ENCODE assay signal across 14 mouse cellular contexts in genomic region chr8:64804971-64805370, GRCm38 (mm10).
"Had no signal": no experiment of that assay in that cellular context is flagged by ENCODE, and none has a peak within 500 bp of the region (broad histone marks: within the 10 kb centered on the region; RNA-seq: fewer than 3 reads in every experiment).

No protein-coding gene starts in this region.

- H3K9ac ChIP-seq: liver, embryonic 13.5 days; liver, postnatal 0 days; neural tube, embryonic 12.5 days had no signal

- ATAC-seq: liver, postnatal 0 days had no signal

- H3K4me1 ChIP-seq: limb, embryonic 10.5 days; liver, embryonic 13.5 days; midbrain, embryonic 10.5 days; neural tube, embryonic 12.5 days had no signal

- H3K27me3 ChIP-seq: liver, embryonic 13.5 days; neural tube, embryonic 12.5 days had no signal

- H3K36me3 ChIP-seq: limb, embryonic 10.5 days; liver, embryonic 13.5 days; neural tube, embryonic 12.5 days had no signal

- H3K4me2 ChIP-seq: liver, embryonic 13.5 days; neural tube, embryonic 12.5 days had no signal

- H3K27ac ChIP-seq: limb, embryonic 10.5 days; liver, embryonic 13.5 days; midbrain, embryonic 10.5 days; neural tube, embryonic 12.5 days had no signal

- H3K9me3 ChIP-seq: limb, embryonic 10.5 days; liver, embryonic 13.5 days; midbrain, embryonic 10.5 days; neural tube, embryonic 12.5 days had no signal

- DNase-seq: kidney, adult 18-20 months; kidney, postnatal 14 days; liver, embryonic 13.5 days; liver, postnatal 0 days; lung, postnatal 36 days; midbrain, embryonic 14.5 days; retina, postnatal 1 day; right cerebral cortex, postnatal 4 days; spleen, adult 18-20 months; thymus, adult 2 months; thymus, postnatal 25 days had no signal

- H3K4me3 ChIP-seq: limb, embryonic 10.5 days; liver, embryonic 13.5 days; midbrain, embryonic 10.5 days; neural tube, embryonic 12.5 days had no signal
